Mouse (Mus musculus) forebrain, embryonic 11.5 days (tissue): ENCODE measurements at regions not wholly inside any gene's neighbourhood (a gene's known extent, or its start where the extent isn't known, plus 50 kb on each side); places are given as distances from the start of the nearest gene placed in this dataset.

Experiments used
- ATAC-seq: fragments of 200-750 bp; cut with Nextera tagmentation; replicated peaks from 2 replicates; pipeline ENCODE4 v1.8.0; 2017; ENCODE audit warnings: moderate TSS enrichment; ENCODE audit not compliant: low FRiP score
- DNase-seq: peaks from one replicate; pipeline ENCODE4 v3.0.0-alpha.2; 2017; ENCODE audit warnings: low spot score
- H3K27ac ChIP-seq: fragments of 300-500 bp; sonication (generic); 2 replicates; pipeline ENCODE4 v1.5.1; 2014; ENCODE audit warnings: low read depth, low read length
- H3K27me3 ChIP-seq: fragments of 300-500 bp; sonication (generic); 2 replicates; pipeline ENCODE4 v1.6.1; 2014; ENCODE audit warnings: mild to moderate bottlenecking, low read length, mixed read lengths; ENCODE audit not compliant: control insufficient read depth, insufficient read depth
- H3K36me3 ChIP-seq: fragments of 300-500 bp; sonication (generic); 2 replicates; pipeline ENCODE4 v1.6.1; 2014; ENCODE audit warnings: mild to moderate bottlenecking, low read length, moderate library complexity, mixed read lengths; ENCODE audit not compliant: control insufficient read depth, insufficient read depth
- H3K4me1 ChIP-seq: fragments of 300-500 bp; sonication (generic); replicated peaks from 2 replicates; pipeline ENCODE4 v1.6.1; 2014; ENCODE audit warnings: low read length, mixed read lengths; ENCODE audit not compliant: control insufficient read depth, insufficient read depth
- H3K4me2 ChIP-seq: fragments of 300-500 bp; sonication (generic); 2 replicates; pipeline ENCODE4 v1.6.1; 2014; ENCODE audit warnings: low read depth, mild to moderate bottlenecking, low read length, moderate library complexity, mixed read lengths; ENCODE audit not compliant: severe bottlenecking
- H3K4me3 ChIP-seq: fragments of 300-500 bp; sonication (generic); 2 replicates; pipeline ENCODE4 v1.5.1; 2014; ENCODE audit warnings: low read depth, low read length
- H3K9ac ChIP-seq: fragments of 300-500 bp; sonication (generic); 2 replicates; pipeline ENCODE4 v1.6.1; 2014; ENCODE audit warnings: low read length
- H3K9me3 ChIP-seq: fragments of 300-500 bp; sonication (generic); 2 replicates; pipeline ENCODE4 v1.6.1; 2016; ENCODE audit warnings: low read length, mixed read lengths; ENCODE audit not compliant: control insufficient read depth
- WGBS: fragments of 180-500 bp; shearing (Covaris S2); extraction: QIAGEN DNeasy Blood & Tissue Kit; methylation state at CpG from one replicate; pipeline ENCODE4 v1.1.7; 2014; 5-methylcytosine and 5-hydroxymethylcytosine counted together

DNA sequence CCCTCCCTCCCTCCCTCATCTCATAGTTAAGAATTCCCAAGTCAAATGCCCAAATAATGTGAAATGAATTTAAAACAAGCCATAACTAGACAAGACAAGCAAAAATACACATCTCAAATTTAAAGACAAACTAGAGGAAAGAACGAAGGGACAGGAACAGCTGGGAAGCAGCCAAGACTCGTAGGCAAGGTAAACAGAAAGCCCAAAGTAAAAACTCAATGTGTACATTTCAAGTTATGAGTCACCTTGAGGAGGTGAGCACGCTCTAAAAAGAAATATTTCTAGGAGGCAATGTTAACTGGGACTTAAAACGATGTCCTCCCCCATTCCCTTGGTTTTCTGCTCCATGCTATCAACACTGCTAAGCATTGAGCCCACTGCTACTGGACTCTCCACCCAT is 68.4 kb upstream of the Tmc3 start:
- DNase-seq: no peak
- no peak for ATAC-seq
- Histone ChIP-seq H3K4me3 (no peak overlapping the region), H3K4me1 (no peaks in the 10 kb centered on the region), H3K4me2 (no peak overlapping the region), H3K9ac (no peak overlapping the region), H3K27me3 (no peaks in the 10 kb centered on the region), H3K9me3 (no peaks in the 10 kb centered on the region), H3K36me3 (no peaks in the 10 kb centered on the region), H3K27ac (no peak overlapping the region)
- 82% methylated on average over 4 of the region's 4 CpGs for WGBS

DNA sequence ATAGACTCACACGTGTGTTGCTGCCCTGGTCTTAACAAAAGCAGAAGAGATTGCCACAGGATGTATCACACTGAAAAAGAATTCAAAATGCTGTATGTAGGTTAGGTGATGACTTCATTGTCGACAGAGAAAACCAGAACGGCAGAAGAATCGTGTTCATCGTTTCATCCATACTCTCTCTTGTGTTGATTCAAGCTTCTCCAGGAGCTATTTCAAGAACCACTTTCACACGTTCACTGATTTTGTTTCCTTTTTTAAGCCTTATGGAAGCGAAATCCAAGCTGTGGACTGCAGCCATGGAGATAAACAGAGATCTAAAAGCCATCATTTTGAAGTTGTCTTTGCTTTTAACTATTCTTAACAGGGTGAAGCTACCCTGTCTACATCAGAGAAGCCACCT is 63.2 kb upstream of the Tmc3 start:
- no peaks in the 10 kb centered on the region for H3K36me3 ChIP-seq
- no peak overlapping the region for H3K4me2 ChIP-seq
- no peak for ATAC-seq
- no peak for DNase-seq
- H3K4me3 ChIP-seq: no peak overlapping the region
- H3K9ac ChIP-seq: no peak overlapping the region
- H3K9me3 ChIP-seq: no peaks in the 10 kb centered on the region
- no peak overlapping the region for H3K27ac ChIP-seq
- no peaks in the 10 kb centered on the region for H3K27me3 ChIP-seq
- H3K4me1 ChIP-seq: no peaks in the 10 kb centered on the region
- 89% methylated on average over 7 of the region's 7 CpGs for WGBS
